Comparison of ENCODE assay signal across 19 mouse cellular contexts in genomic region chr13:30396431-30396830, GRCm38 (mm10).
DNase-seq lines count a peak whose midpoint lies in the region; ATAC-seq and TF ChIP-seq lines count a peak whose summit lies in the region.
"Had no signal": no experiment of that assay in that cellular context is flagged by ENCODE, and none has a peak within 500 bp of the region (broad histone marks: within the 10 kb centered on the region; RNA-seq: fewer than 3 reads in every experiment).

No protein-coding gene starts in this region.

- H3K4me1 ChIP-seq in brown adipose tissue, adult 24 weeks (ENCODE audit: control insufficient read depth, insufficient read depth, insufficient read length, low read length): peaks cover 3% of the 10 kb centered on the region; the same call in 1 of the 2 replicates
- H3K4me1 ChIP-seq in forebrain, embryonic 11.5 days (replicated peaks; ENCODE audit: control insufficient read depth, insufficient read depth, low read length): no peaks in the 10 kb centered on the region; the same call in 1 of the 2 replicates
- H3K4me1 ChIP-seq: forebrain, embryonic 13.5 days; liver, embryonic 15.5 days; neural tube, embryonic 13.5 days had no signal

- no peak for DNase-seq in gastrocnemius, adult 2 months
- no peak for DNase-seq in gastrocnemius, postnatal 4 days (ENCODE audit: low spot score in 2 of 2)
- peak; percentile 17 for DNase-seq in kidney, adult 11 months
- no peak for DNase-seq in kidney, adult 18-20 months
- peak; percentile 23 to 53 for DNase-seq in kidney, postnatal 36 days
- DNase-seq in layer of hippocampus, adult 8-10 months (ENCODE audit: low spot score in 2 of 2): no peak
- DNase-seq in forebrain, embryonic 11.5 days (ENCODE audit: low spot score): no peak
- DNase-seq: adrenal gland, postnatal 10 days; cerebellum, adult 11-12 months; cerebellum, postnatal 36 days; right cerebral cortex, postnatal 14 days had no signal

- no peaks in the 10 kb centered on the region for H3K36me3 ChIP-seq in forebrain, embryonic 11.5 days (ENCODE audit: control insufficient read depth, insufficient read depth, low read length)
- H3K36me3 ChIP-seq: limb, embryonic 13.5 days; liver, embryonic 15.5 days; neural tube, embryonic 13.5 days had no signal

- no peak overlapping the region for H3K4me3 ChIP-seq in gastrocnemius, adult 2 months
- no peak overlapping the region for H3K4me3 ChIP-seq in brown adipose tissue, adult 24 weeks (ENCODE audit: insufficient read depth, low read depth, low read length)
- no peak overlapping the region for H3K4me3 ChIP-seq in forebrain, embryonic 11.5 days (ENCODE audit: low read depth, low read length)
- H3K4me3 ChIP-seq: forebrain, embryonic 13.5 days; layer of hippocampus, adult 2 months; limb, embryonic 13.5 days; liver, embryonic 15.5 days; neural tube, embryonic 13.5 days had no signal

- WGBS in forebrain, embryonic 11.5 days: 95% methylated on average over 3 of the region's 3 CpGs

- peak overlapping the region; percentile 72 for H3K27ac ChIP-seq in gastrocnemius, adult 2 months
- peak overlapping the region; percentile 74 for H3K27ac ChIP-seq in brown adipose tissue, adult 24 weeks (replicated peaks; ENCODE audit: low read depth, low read length)
- no peak overlapping the region for H3K27ac ChIP-seq in forebrain, embryonic 11.5 days (ENCODE audit: low read depth, low read length)
- H3K27ac ChIP-seq: forebrain, embryonic 13.5 days; layer of hippocampus, adult 2 months; limb, embryonic 13.5 days; liver, embryonic 15.5 days; neural tube, embryonic 13.5 days had no signal

- intact Hi-C loops in gastrocnemius, adult 2 months (cut with DNase I): no loop called here

- H3K9ac ChIP-seq in forebrain, embryonic 11.5 days (ENCODE audit: low read length): no peak overlapping the region
- H3K9ac ChIP-seq: forebrain, embryonic 13.5 days; limb, embryonic 13.5 days; liver, embryonic 15.5 days; neural tube, embryonic 13.5 days had no signal

- no peak for TF ChIP-seq CTCF in gastrocnemius, adult 2 months (IDR thresholded peaks at IDR 0.05)

- H3K27me3 ChIP-seq in forebrain, embryonic 11.5 days (ENCODE audit: control insufficient read depth, insufficient read depth, low read length): no peaks in the 10 kb centered on the region
- H3K27me3 ChIP-seq: forebrain, embryonic 13.5 days; limb, embryonic 13.5 days; liver, embryonic 15.5 days; neural tube, embryonic 13.5 days had no signal

- H3K9me3 ChIP-seq in forebrain, embryonic 11.5 days (ENCODE audit: control insufficient read depth, low read length): no peaks in the 10 kb centered on the region
- H3K9me3 ChIP-seq: forebrain, embryonic 13.5 days; liver, embryonic 15.5 days; neural tube, embryonic 13.5 days had no signal

- H3K4me2 ChIP-seq in forebrain, embryonic 11.5 days (ENCODE audit: low read depth, low read length, severe bottlenecking): no peak overlapping the region
- H3K4me2 ChIP-seq: forebrain, embryonic 13.5 days; limb, embryonic 13.5 days; liver, embryonic 15.5 days; midbrain, embryonic 11.5 days; neural tube, embryonic 13.5 days had no signal

- ATAC-seq in forebrain, embryonic 11.5 days (replicated peaks; ENCODE audit: low FRiP score): no peak
- ATAC-seq: forebrain, embryonic 13.5 days; inflammation-experienced regulatory T-cells, adult 6 months had no signal

Comparison
In these comparisons a context has a peak if more than half of its experiments do, and no peak if none do; other contexts are left out.
1. DNase-seq: peak in kidney, adult 11 months (single experiment) and kidney, postnatal 36 days (2 of 2); none in gastrocnemius, adult 2 months (single experiment), gastrocnemius, postnatal 4 days (0 of 2), kidney, adult 18-20 months (single experiment), layer of hippocampus, adult 8-10 months (0 of 2) and forebrain, embryonic 11.5 days (single experiment).